Mouse (Mus musculus): Measurements from ENCODE around the gene Gm12216.
"Not testable (repeated sequence)": the region's sequence is repeated elsewhere in the genome, so short reads cannot be mapped to it uniquely, and the experiment has no call there.

The Gm12216 gene

GRCm38 (mm10) chr11:53873909-53874704, 15.1 kb upstream of the Gm12216 start:
- not testable (repeated sequence) for DNase-seq (ENCODE audit: low spot score)

GRCm38 (mm10) chr11:53871786-53872507, 12.9 kb upstream of the Gm12216 start:
- DNase-seq (ENCODE audit: low spot score), result no peak

DNA sequence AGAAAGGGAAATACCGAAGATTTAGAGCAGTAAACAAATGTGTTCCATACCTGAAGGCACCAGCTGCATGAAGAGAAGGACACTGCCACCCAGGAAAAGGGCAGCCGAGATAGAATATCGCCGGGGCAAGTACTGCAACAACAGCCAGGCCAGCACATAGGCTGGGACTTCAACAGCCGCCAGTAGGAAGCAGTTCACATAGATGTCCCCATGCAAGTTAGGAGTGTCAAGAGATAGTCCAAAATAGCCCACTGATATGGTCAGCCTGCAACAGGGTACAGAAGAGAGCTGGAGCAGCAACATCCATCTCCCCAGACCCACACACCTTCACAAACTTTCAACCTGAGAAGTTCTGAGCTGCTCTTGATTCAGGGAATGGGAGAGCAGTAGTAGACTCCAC, 10.1 kb upstream of the Gm12216 start:
- DNase-seq (ENCODE audit: low spot score), result no peak

DNA sequence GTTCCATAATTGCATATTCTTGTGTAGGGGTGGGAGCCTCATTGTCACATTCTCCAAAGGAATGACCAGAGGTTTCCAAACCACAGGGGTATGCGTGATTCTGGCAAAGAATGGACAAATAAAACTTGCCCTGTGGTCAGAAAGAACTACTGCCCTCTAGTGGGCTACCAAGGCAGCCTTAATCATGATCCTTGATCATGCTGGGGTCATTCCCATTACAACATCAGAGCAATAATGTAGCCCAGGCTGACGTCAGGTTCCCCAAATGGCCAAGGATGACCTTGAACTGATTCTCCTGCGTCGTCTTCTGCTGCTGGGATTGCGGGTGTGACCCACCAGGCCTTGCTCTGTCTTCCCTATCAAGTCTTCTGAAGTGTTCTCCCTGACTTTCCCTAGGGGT, 9.3 kb upstream of the Gm12216 start:
- not testable (repeated sequence) for DNase-seq (ENCODE audit: low spot score)

- DNase-seq (ENCODE audit: low spot score), result not testable (repeated sequence)
Observed at GRCm38 (mm10) chr11:53864724-53865310, 5.8 kb upstream of the Gm12216 start.

- not testable (repeated sequence) for DNase-seq (ENCODE audit: low spot score)
Observed at GRCm38 (mm10) chr11:53860944-53861343, 1.9 kb upstream of the Gm12216 start.

DNA sequence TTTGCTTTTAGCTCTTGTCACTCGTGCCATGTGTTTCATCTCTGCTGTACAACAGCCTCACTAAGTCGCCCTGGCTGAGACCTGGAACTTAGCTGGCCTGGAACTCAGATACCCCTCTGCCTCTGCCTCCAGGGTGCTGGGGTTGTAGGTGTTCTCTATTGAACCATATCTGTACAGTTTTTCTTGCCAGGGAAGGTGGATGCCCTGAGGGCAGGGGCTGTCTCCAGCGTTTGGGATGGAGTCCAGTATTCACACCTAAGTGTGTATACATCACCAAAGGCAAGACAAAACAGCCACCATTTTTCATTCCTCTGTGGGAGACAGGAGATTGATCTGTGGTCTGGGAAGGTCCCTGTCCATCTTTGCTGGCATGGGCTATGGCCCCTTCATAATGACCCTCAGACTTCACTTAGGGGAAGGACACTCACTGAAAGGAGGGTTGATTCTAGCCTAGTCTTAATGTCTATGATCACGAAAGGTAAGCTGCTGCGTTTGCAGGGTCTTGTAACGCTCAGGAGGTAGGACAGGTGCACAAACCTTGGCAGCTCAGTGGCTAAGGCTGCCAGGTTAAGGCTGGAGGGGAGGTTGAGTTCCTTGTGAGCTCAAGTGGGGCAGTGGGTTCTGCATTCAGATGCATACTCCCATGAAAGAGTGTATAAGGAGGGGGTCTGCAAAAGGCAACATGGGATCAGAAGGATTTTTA, 847 bp downstream of the Gm12216 start:
- DNase-seq (ENCODE audit: low spot score), result no peak

DNA sequence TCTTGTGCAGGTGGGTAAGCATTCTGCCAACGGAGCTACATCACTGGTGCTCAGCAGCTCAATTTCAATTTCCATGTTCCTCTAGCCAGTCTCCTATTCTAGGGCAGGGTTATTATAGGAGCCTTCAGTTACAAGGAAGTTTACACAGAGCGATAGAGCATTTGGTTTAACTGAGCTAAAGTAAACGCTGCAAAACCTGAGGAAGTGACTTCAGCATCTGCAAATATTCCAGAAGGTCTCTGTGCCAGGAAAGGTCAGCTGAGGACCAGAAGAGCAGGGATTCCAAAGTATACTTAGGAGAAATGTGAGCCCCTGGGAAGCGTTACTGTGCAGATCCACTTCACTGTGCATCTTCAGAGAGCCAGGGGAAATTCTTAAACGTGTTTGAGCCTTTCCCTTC, 5.4 kb downstream of the Gm12216 start:
- DNase-seq (ENCODE audit: low spot score), result peak; percentile 64

DNA sequence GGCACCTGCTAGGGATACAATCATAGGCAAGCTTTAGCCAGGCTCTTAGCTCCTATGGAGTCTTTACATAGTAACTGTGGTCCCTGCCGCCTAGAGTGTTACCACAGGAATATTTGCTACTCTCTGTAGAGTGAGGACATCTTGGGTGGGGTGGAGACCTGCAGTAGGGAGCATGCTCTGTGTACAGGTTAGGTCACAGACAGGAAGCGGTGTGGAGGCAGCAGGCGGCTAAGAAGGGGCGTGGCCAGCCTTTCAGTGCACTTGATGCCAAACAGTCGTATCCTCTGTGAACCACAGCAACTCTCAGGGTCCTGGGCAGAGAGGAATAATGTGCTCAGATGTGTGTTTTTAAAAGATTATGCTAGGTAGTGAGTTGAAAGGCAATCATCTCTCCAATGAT, 7.3 kb downstream of the Gm12216 start:
- DNase-seq (ENCODE audit: low spot score), result no peak

DNA sequence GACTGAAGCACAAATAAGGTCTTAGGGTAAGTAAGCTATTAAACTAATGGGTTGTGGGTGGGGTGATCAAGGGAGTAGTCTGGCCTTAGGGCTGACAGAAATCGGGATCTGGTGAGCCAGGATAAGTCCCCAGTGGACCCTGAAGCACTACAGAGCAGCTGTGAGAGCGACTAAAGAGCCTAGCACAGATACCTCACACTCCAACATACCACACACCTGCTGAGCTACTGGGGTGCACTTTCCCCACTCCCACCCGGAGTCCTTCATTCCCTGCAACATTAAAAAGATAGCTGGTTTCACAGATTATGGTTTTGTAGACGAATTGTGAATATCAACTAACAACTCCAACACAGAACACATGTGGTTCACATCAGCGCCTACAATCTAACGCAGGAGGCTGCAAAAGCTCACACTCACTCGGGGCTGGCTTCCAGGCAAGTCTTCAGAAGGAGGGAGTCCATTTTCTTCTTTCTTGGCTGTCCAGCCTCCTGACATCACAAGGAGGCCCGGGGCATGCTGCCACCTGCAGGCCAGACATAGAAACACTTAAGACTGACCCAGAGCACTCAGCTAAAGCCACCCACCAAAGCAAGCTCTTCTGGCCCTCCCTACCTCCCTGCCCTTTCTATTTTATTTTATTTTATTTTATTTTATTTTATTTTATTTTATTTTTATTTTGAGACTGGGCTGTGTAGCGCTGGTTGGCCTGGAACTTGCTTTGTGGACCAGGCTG, 9.3 kb downstream of the Gm12216 start:
- DNase-seq (ENCODE audit: low spot score), result peak; percentile 70

GRCm38 (mm10) chr11:53845680-53846079, 13.4 kb downstream of the Gm12216 start:
- DNase-seq (ENCODE audit: low spot score), result no peak

GRCm38 (mm10) chr11:53843106-53843505, 15.9 kb downstream of the Gm12216 start:
- DNase-seq (ENCODE audit: low spot score), result no peak

DNA sequence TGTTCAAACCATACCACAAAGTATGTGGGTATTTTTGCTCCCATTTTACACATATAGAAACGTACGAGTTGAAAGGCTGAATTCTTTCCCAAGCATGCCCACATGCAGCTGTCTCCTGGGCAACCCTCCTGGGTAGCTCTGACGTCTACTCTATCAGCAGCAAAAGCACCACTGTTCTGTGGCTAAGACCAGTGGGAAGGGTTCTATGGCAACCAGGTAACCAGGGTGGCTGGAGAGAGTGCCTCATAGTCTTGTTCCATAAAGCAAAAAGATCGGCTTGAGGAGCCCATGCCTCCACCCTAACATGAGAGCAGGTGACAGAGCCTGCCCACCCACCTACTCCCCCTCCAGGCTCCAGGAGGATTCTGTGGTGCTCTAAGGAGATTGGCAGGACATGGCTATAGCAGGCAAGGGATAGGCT, 16.9 kb downstream of the Gm12216 start:
- DNase-seq (ENCODE audit: low spot score), result no peak

DNA sequence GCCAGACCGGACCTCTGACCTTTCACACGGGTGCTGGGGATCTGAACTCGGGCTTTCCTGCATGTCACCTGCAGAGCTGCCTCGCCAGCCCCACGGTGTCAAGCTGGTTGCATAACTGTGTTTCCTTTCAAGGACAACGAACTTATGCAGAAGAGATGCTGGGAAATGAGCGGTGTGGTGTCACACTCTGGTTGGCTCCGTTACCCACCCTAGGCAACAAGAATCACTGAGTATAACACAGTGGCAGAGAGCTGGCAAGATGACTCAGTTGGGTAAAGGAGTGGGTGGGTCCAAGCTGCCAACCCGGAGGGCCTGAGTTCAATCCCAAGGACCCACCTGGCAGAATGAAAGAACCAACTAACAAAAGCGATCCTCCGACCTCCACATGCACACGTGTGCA, 17.5 kb downstream of the Gm12216 start:
- no peak for DNase-seq (ENCODE audit: low spot score)

DNA sequence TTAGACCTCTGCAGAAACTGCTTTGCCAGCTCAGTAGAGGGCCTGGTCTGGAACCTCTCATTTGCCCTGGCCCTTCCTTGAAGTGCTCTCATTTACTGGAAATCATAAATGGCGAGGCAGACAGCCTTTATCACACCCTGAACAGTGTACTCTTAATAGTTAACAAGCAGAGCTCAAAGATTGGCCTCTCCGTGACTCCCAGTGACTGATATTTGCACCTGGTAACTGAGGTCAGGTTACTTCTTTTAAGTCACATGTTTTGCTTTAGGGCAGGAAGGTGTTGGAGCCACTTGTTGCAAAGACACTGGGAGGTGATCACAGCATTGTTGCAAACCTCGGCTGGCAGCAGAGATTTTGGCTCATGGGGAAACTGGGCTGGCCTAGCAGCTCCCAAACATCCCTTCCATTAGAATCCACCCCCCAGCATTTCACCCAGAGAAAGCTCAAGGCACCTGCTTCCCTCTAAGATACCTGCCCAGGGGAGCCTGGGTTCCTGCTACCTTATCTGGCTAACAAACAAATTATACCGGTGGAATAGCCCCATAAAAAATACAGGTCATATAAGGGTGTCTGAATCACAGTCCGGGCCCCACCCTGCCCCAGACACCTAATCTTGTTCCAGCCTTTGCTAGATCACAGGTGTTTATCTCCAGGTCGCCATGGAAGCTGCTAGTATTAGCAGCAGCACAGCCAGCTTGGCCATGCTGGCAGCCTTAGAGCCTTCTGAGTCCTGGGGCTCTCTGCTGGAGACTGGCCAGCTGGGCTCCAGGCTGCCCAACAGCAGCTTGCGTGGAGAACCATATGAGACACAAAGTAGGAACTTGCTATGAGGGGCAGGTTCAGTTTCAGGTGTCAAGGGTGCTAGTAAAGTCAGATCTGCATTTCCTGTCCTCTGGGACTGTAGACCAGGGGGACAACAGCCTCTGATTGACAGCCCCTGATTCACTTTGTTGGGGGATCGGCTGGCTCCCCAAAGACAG, 19.1 kb downstream of the Gm12216 start:
- peak; percentile 44 for DNase-seq (ENCODE audit: low spot score)

GRCm38 (mm10) chr11:53839147-53839546, 19.9 kb downstream of the Gm12216 start:
- no peak for DNase-seq (ENCODE audit: low spot score)

- DNase-seq (ENCODE audit: low spot score), result no peak
Observed at GRCm38 (mm10) chr11:53837731-53838130, 21.3 kb downstream of the Gm12216 start.

GRCm38 (mm10) chr11:53835379-53836010, 23.6 kb downstream of the Gm12216 start:
- no peak for DNase-seq (ENCODE audit: low spot score)

DNA sequence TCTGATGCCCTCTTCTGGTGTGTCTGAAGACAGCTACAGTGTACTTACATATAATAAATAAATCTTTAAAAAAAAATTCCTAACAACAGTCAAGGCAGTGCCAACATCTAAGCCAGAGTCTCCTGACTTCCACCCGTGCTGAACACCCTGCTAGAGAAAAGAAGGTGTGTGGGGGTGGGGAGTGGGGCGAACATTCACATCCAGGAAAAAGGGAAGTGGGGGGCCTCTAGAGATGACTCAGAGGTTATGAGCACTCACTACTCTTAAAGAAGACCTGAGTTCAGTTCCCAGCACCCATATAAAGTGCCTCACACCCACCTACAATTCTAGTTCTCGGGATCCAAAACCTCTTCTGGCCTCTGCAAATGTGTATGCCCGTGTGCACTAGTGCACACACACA, 33.6 kb downstream of the Gm12216 start:
- DNase-seq (ENCODE audit: low spot score), result no peak

- DNase-seq (ENCODE audit: low spot score), result peak; percentile 27
Observed at GRCm38 (mm10) chr11:53821945-53822338, 37.1 kb downstream of the Gm12216 start.
